Comparison of ENCODE assay signal across 26 mouse cellular contexts in genomic region chr1:194777608-194778007, GRCm38 (mm10).
"Had no signal": no experiment of that assay in that cellular context is flagged by ENCODE, and none has a peak within 500 bp of the region (broad histone marks: within the 10 kb centered on the region; RNA-seq: fewer than 3 reads in every experiment).

No protein-coding gene starts in this region.

- H3K9ac ChIP-seq: heart, embryonic 12.5 days; hindbrain, embryonic 12.5 days; hindbrain, embryonic 14.5 days; intestine, embryonic 15.5 days; limb, embryonic 12.5 days had no signal

- H3K27me3 ChIP-seq: hindbrain, embryonic 12.5 days; intestine, embryonic 15.5 days; limb, embryonic 12.5 days had no signal

- H3K9me3 ChIP-seq: heart, embryonic 10.5 days; heart, embryonic 12.5 days; hindbrain, embryonic 10.5 days; hindbrain, embryonic 12.5 days; intestine, embryonic 15.5 days; limb, embryonic 10.5 days; limb, embryonic 12.5 days had no signal

- H3K27ac ChIP-seq: gastrocnemius, adult 2 months; heart, embryonic 10.5 days; hindbrain, embryonic 10.5 days; hindbrain, embryonic 12.5 days; hindbrain, embryonic 14.5 days; intestine, embryonic 15.5 days; layer of hippocampus, adult 2 months; left cerebral cortex, adult 2 months; limb, embryonic 10.5 days; limb, embryonic 12.5 days had no signal

- DNase-seq: gastrocnemius, adult 2 months; gastrocnemius, postnatal 10 days; gastrocnemius, postnatal 25 days; heart, adult 18-20 months; heart, postnatal 10 days; heart, postnatal 4 days; kidney, adult 18-20 months; kidney, adult 8-10 months; kidney, postnatal 10 days; kidney, postnatal 25 days; kidney, postnatal 4 days; liver had no signal

- H3K4me3 ChIP-seq: gastrocnemius, adult 2 months; heart, embryonic 10.5 days; heart, embryonic 12.5 days; hindbrain, embryonic 10.5 days; hindbrain, embryonic 12.5 days; intestine, embryonic 15.5 days; layer of hippocampus, adult 2 months; left cerebral cortex, adult 2 months; limb, embryonic 10.5 days; limb, embryonic 12.5 days had no signal

- H3K4me2 ChIP-seq: heart, embryonic 12.5 days; hindbrain, embryonic 12.5 days; hindbrain, embryonic 14.5 days; intestine, embryonic 15.5 days; limb, embryonic 12.5 days; liver, embryonic 11.5 days had no signal

- H3K36me3 ChIP-seq: intestine, embryonic 15.5 days; limb, embryonic 10.5 days; limb, embryonic 12.5 days had no signal

- H3K4me1 ChIP-seq: heart, embryonic 10.5 days; heart, embryonic 12.5 days; hindbrain, embryonic 10.5 days; intestine, embryonic 15.5 days; limb, embryonic 12.5 days had no signal

- ATAC-seq: hindbrain, embryonic 16.5 days; inflammation-experienced regulatory T-cells, adult 6 months; intestine, embryonic 15.5 days; intestine, postnatal 0 days had no signal
